Mouse (Mus musculus) neural tube, embryonic 11.5 days (tissue): Measurements from ENCODE around the gene Reg4. TPM values are rescaled to one million over a fixed set of nuclear protein-coding genes. Genes with fewer than 3 reads are reported as not detected.

Experiments
- ATAC-seq: fragments of 200-750 bp; cut with Nextera tagmentation; 2 replicates; pipeline ENCODE4 v1.8.0; 2017; ENCODE audit warnings: moderate number of reproducible peaks, mild to moderate bottlenecking, moderate TSS enrichment, moderate library complexity; ENCODE audit not compliant: insufficient read depth, low FRiP score, low TSS enrichment
- DNase-seq: peaks from one replicate; pipeline ENCODE4 v3.0.0-alpha.2; 2015; ENCODE audit warnings: low spot score
- H3K27ac ChIP-seq: fragments of 300-500 bp; sonication (generic); 2 replicates; pipeline ENCODE4 v1.5.1; 2014; ENCODE audit warnings: low read depth, mild to moderate bottlenecking, low read length
- H3K27me3 ChIP-seq: fragments of 300-500 bp; sonication (generic); 2 replicates; pipeline ENCODE4 v1.6.1; 2014; ENCODE audit warnings: mild to moderate bottlenecking, low read length, mixed read lengths; ENCODE audit not compliant: control insufficient read depth, insufficient read depth
- H3K36me3 ChIP-seq: fragments of 300-500 bp; sonication (generic); 2 replicates; pipeline ENCODE4 v1.6.1; 2014; ENCODE audit warnings: mild to moderate bottlenecking, low read length, moderate library complexity, mixed read lengths; ENCODE audit not compliant: control insufficient read depth, insufficient read depth
- H3K4me1 ChIP-seq: fragments of 300-500 bp; sonication (generic); 2 replicates; pipeline ENCODE4 v1.6.1; 2014; ENCODE audit warnings: low read length, mixed read lengths; ENCODE audit not compliant: control insufficient read depth, insufficient read depth
- H3K4me2 ChIP-seq: fragments of 300-500 bp; sonication (generic); 2 replicates; pipeline ENCODE4 v1.6.1; 2014; ENCODE audit warnings: low read depth, mild to moderate bottlenecking, moderate library complexity
- H3K4me3 ChIP-seq: fragments of 300-500 bp; sonication (generic); 2 replicates; pipeline ENCODE4 v1.5.1; 2014; ENCODE audit warnings: low read depth, low read length
- H3K9ac ChIP-seq: fragments of 300-500 bp; sonication (generic); 2 replicates; pipeline ENCODE4 v1.6.1; 2014; ENCODE audit warnings: mild to moderate bottlenecking, low read length
- H3K9me3 ChIP-seq: fragments of 300-500 bp; sonication (generic); 2 replicates; pipeline ENCODE4 v1.6.1; 2016; ENCODE audit warnings: low read length; ENCODE audit not compliant: control insufficient read depth
- WGBS: fragments of 180-500 bp; shearing (Covaris S2); extraction: QIAGEN DNeasy Blood & Tissue Kit; methylation state at CpG from one replicate; pipeline ENCODE4 v1.1.7; 2014; 5-methylcytosine and 5-hydroxymethylcytosine counted together
- polyA plus RNA-seq: library from polyadenylated mRNA; unstranded; fragments of >200 nt; fragmentation: Nextera tagmentation; extraction: Ambion mirVana; gene quantifications from 2 replicates; pipeline ENCODE4 v1.2.1, GENCODE M21; 2014

The Reg4 gene
- not detected in 2 replicates for polyA plus RNA-seq

DNA sequence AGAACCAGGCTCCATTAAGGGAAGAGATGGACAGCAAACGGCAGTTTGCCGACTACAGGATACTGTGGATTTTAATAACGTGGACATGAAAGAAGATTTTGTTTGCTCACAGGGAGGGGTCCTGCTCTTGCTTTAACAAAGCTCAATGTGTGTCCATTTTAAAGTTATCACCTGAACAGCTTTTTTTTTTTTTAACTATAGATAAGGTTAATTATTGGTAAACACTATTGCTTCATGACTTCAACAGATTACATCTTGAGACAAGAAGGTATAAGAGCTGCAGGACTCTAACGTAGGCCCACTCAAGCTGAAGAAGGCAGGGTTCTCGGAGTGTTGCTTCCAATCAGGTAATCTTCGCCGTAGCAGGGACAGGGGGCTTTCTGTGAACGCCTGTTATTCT is at the start of gene Reg4:
Reg4 (plus strand) TSS at position 301 of the 400 bp plus-strand sequence.
- Histone ChIP-seq H3K27me3 (no peaks in the 10 kb centered on the region), H3K9ac (no peak within 1 kb of the TSS), H3K9me3 (no peaks in the 10 kb centered on the region), H3K4me2 (no peak within 1 kb of the TSS), H3K4me1 (no peaks in the 10 kb centered on the region), H3K36me3 (no peaks in the 10 kb centered on the region), H3K27ac (no peak within 1 kb of the TSS), H3K4me3 (no peak within 1 kb of the TSS)
- WGBS = 91% methylated on average over 8 of the region's 8 CpGs
- ATAC-seq (no peak), DNase-seq (no peak)

DNA sequence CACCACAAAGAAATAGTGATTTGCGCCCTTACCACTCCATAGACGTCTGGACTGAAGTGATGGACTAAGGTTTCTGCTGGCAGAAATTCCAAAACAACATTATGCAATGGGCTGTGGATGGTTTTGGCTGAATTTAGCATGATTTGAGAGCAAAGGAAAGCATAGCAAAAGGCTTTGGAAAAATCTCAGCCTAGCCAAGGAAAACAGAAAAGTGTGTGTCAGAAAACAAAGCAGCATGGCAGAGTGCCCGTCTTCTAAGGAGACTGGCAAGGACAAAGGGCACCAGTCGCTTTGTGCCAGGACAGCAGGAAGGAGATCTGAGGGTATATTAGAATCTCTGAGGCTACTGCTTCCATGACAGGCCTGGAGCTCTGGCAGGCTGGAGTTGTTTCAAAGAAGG is 43.6 kb upstream of the Reg4 start:
- ATAC-seq (no peak), DNase-seq (no peak)
- H3K9me3 ChIP-seq = no peaks in the 10 kb centered on the region
- H3K27ac ChIP-seq = no peak overlapping the region
- no peaks in the 10 kb centered on the region for H3K36me3 ChIP-seq
- H3K4me1 ChIP-seq = no peaks in the 10 kb centered on the region
- H3K4me2 ChIP-seq = no peak overlapping the region
- H3K9ac ChIP-seq = no peak overlapping the region
- no peak overlapping the region for H3K4me3 ChIP-seq
- no peaks in the 10 kb centered on the region for H3K27me3 ChIP-seq
- 86% methylated on average over 4 of the region's 4 CpGs for WGBS

DNA sequence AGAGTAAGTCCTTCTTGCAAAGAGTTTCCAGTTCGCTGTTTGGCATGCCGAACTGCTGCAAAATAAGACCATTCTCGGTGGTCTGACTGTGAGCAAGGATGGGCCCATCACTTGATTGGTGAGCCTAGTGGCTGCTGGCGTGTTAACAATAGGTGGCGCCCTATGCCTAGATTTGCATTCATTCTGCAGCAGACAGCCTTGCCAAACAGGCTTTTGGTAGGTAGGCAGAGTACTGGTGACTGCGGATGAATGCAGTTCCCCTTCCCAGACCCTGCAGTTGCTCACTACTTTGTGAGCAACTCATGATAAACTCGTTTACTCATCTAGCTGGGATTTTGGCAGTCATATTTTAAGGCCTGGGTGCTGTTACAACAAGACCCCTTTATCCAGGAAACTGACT is 41.2 kb upstream of the Reg4 start:
- Histone ChIP-seq H3K36me3 (no peaks in the 10 kb centered on the region), H3K9ac (no peak overlapping the region), H3K9me3 (no peaks in the 10 kb centered on the region), H3K27me3 (no peaks in the 10 kb centered on the region), H3K4me2 (no peak overlapping the region), H3K27ac (no peak overlapping the region), H3K4me3 (no peak overlapping the region), H3K4me1 (no peaks in the 10 kb centered on the region)
- no peak for ATAC-seq
- WGBS = 24% methylated on average over 7 of the region's 7 CpGs
- DNase-seq = peak; percentile 45

DNA sequence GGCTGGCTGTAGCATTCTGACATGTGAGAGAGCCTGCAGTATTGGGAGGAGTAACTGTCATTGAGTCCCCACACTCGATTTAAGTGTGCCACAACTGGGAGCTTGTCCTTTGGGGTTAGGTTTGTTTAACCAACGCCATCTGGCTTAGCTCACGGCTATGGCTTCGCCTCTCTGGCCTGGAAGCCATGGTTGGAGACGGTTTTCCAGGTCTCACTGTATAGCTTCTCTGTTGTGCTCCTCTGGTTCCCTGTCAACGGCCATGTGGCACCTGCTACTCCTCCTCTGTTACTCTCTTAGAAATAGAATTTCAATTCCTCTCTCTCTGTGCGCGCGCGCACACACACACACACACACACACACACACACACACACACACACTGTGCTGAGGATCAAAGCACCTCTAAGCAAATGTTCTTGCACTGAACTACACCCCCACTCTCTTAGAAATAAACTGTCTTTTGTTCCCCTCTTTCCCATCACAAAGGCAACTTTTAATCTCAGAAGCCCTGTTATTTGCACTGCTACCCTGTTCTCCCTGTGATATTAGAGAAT is 36.7 kb upstream of the Reg4 start:
- no peaks in the 10 kb centered on the region for H3K4me1 ChIP-seq
- no peaks in the 10 kb centered on the region for H3K27me3 ChIP-seq
- peak; percentile 17 for DNase-seq
- ATAC-seq = no peak
- H3K36me3 ChIP-seq = no peaks in the 10 kb centered on the region
- H3K4me3 ChIP-seq = no peak overlapping the region
- H3K4me2 ChIP-seq = no peak overlapping the region
- no peak overlapping the region for H3K27ac ChIP-seq
- H3K9ac ChIP-seq = no peak overlapping the region
- H3K9me3 ChIP-seq = no peaks in the 10 kb centered on the region
- WGBS = 56% methylated on average over 10 of the region's 10 CpGs

DNA sequence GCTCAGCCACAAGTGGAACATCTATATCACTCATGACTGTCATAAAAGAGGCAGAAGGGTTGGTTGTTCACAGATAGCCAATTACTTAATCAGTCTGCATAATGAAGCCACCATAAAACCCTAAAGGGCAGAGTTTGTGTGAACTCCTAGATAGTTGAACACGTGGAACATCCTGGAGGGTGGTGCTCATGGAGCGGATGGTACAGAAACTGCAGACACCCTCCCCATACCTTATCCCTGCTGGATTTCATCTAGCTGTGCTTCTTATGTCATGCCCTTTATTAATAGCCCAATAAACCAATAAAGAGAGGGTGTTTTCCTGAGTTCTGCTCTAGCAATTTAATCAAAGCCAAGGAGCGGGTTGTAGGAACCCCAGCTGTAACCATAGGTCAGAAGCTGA is 34.2 kb upstream of the Reg4 start:
- no peak overlapping the region for H3K4me3 ChIP-seq
- no peak overlapping the region for H3K9ac ChIP-seq
- H3K27ac ChIP-seq = no peak overlapping the region
- no peaks in the 10 kb centered on the region for H3K36me3 ChIP-seq
- H3K27me3 ChIP-seq = no peaks in the 10 kb centered on the region
- ATAC-seq (no peak), DNase-seq (no peak)
- H3K9me3 ChIP-seq = no peaks in the 10 kb centered on the region
- H3K4me2 ChIP-seq = no peak overlapping the region
- no peaks in the 10 kb centered on the region for H3K4me1 ChIP-seq
- 85% methylated on average over 3 of the region's 3 CpGs for WGBS

DNA sequence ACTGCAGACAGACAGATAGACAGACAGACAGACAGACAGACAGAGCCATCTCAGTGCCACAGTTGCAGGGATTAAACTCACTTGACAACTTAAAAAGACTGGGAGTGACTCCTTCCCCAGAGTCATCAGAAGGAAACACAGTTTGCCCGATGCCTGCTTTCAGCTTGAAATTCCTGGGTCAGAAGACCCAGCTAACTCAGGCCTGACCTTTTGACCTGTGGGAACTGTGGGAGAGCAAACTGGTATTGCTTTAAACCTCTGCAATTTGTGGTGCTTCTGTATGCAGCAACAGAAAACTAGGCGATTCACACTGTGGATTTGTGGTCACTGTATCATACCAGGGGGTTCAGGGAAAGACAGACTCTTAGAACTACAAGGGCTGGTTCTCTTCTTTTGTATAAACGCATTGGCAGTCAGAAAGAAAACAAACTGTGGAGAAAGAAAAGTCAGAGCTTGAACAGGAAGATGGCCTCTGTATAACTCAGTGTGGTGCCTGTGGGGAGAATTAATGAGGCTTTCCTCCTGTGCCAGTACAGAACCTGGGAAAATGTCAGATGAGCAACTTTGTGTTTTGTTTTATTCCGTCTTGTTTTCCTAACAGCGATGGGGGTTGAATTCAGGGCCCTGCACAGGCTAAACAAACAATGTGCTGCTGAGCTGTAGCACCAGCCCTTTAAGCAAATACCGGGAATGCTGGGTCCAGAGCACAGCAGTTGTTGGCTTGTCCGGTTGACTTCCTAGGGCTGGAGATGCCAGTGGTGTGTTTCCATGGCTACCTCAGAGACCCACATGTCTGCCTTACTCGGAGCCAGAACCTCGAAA is 24.0 kb upstream of the Reg4 start:
- no peaks in the 10 kb centered on the region for H3K9me3 ChIP-seq
- H3K4me2 ChIP-seq = no peak overlapping the region
- 11% methylated on average over 9 of the region's 9 CpGs for WGBS
- no peak for ATAC-seq
- DNase-seq = peak; percentile 24
- H3K27me3 ChIP-seq = no peaks in the 10 kb centered on the region
- no peaks in the 10 kb centered on the region for H3K36me3 ChIP-seq
- H3K27ac ChIP-seq = 0 out of 2 replicates have a peak overlapping the region, but pooled peaks have one; percentile 34
- peaks cover 9% of the 10 kb centered on the region for H3K4me1 ChIP-seq
- no peak overlapping the region for H3K4me3 ChIP-seq
- no peak overlapping the region for H3K9ac ChIP-seq

DNA sequence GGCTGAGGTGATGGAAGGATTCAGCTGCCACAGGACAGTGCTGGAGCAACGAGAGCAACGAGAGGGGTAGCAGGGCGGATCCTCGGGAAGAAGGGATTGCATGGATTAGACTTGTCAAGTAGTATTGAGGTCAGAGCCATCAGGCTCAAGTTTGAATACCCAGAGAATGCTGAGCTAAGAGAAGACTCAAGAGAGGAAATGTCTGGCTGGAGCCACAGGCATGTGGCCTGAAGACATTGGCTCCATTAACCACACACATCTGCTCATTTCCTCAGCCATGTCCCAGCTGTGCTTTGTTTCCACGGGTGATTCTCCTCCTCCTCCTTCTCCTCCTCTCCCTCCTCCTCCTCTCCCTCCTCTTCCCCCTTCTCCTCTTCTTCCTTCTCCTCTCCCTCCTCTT is 22.2 kb upstream of the Reg4 start:
- ATAC-seq = no peak
- H3K36me3 ChIP-seq = no peaks in the 10 kb centered on the region
- H3K27me3 ChIP-seq = no peaks in the 10 kb centered on the region
- no peaks in the 10 kb centered on the region for H3K9me3 ChIP-seq
- H3K4me3 ChIP-seq = no peak overlapping the region
- H3K27ac ChIP-seq = no peak overlapping the region
- no peak overlapping the region for H3K4me2 ChIP-seq
- 76% methylated on average over 5 of the region's 5 CpGs for WGBS
- DNase-seq = no peak
- peaks cover 11% of the 10 kb centered on the region for H3K4me1 ChIP-seq
- H3K9ac ChIP-seq = no peak overlapping the region

DNA sequence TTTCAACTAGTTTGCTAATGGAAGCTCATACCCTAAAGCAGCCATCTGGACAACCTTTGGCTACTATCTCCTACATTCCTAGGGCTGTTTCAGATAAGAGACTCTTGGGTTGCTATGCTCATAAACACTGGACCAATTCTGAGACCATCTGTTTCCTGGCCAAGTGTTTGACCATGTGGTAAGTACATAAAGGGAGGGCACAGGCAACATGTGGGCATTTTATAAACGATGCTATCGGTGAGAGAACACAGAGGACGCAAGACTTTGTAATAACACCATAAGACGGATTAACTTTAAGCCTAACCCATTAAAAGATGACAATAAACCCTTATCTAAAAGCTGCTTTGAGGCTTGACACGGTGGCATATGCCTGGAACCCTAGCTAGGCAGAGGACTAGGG is 18.7 kb upstream of the Reg4 start:
- Histone ChIP-seq H3K9me3 (no peaks in the 10 kb centered on the region), H3K4me2 (no peak overlapping the region), H3K4me1 (0 out of 2 replicates have a peak, but pooled peaks cover 3% of the 10 kb centered on the region), H3K9ac (no peak overlapping the region), H3K27ac (no peak overlapping the region), H3K36me3 (no peaks in the 10 kb centered on the region), H3K4me3 (no peak overlapping the region), H3K27me3 (no peaks in the 10 kb centered on the region)
- DNase-seq (no peak), ATAC-seq (no peak)
- 65% methylated on average over 5 of the region's 5 CpGs for WGBS

DNA sequence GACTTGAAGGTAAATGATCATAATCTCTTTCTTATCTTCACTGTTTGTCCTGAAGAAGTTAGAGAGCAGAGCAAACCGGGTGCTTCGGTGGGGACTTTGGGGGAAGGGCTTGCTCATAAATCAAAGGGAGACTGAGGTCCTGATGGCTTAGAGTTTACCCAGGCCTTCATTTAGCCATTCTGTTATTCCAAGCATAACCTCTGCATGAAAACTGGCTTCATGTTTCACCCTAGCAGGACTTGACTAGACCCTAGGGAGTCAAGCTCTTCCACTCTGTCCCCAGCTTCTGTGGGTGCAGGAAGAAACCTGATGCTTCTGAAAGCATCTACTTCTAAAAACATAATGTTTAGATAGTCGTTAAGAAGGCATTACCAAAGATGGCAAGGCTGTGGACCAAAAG is 15.0 kb upstream of the Reg4 start:
- no peaks in the 10 kb centered on the region for H3K9me3 ChIP-seq
- ATAC-seq = no peak
- 43% methylated on average over 3 of the region's 3 CpGs for WGBS

More for the DNA sequence above, 15.0 kb upstream of the Reg4 start:
- no peak overlapping the region for H3K4me3 ChIP-seq
- 0 out of 2 replicates have a peak, but pooled peaks cover 3% of the 10 kb centered on the region for H3K4me1 ChIP-seq
- H3K27ac ChIP-seq = no peak overlapping the region
- no peaks in the 10 kb centered on the region for H3K27me3 ChIP-seq
- H3K36me3 ChIP-seq = no peaks in the 10 kb centered on the region
- no peak for DNase-seq
- H3K9ac ChIP-seq = no peak overlapping the region
- no peak overlapping the region for H3K4me2 ChIP-seq
